Mouse (Mus musculus): ENCODE measurements around the gene Ttll13. TPM values are rescaled to one million over a fixed set of nuclear protein-coding genes. Genes with fewer than 3 reads are reported as not detected.

Ttll13 gene
- polyA plus RNA-seq, 2 experiments from 2014 or later = 0.62 TPM; not detected in 1

DNA sequence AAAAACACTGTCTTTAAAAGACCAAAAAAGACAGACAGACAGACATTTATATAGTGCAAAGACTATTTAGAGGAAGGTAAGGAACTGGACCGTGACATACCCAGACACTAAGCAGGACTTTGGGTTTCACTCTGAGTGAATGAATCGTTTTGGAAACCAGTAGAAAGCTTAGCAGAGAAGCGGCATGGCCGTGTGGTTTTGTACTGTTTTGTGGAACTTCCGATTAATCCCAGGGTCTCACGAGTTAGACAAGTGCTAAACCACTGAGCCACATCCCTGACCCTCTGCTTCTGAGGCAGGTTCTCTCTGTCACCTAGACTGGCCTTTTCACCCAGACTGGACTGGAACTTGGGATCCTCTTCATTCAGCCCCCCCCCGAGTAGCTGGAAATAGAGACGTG lies 31.7 kb upstream of the Ttll13 start:
- no peak for ATAC-seq

DNA sequence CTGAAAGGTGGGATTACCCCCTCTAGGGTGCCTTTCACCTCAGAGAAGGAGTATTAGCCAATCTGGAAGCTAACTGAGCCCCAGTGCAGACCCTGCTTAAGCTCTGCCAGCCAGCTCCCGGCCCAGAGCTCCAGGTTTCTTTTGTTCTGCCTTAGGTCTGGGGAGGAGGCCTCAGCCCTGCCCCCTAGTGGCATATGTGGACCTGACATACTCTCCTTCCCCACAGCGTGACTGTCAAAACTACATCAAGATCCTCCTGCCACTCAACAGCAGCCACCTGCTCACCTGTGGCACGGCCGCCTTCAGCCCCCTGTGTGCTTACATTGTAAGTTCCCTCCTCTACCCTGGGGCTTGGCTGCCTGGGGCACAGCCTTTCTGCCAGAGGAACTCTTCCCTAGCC lies 30.8 kb upstream of the Ttll13 start:
- peak; percentile 73 for ATAC-seq

DNA sequence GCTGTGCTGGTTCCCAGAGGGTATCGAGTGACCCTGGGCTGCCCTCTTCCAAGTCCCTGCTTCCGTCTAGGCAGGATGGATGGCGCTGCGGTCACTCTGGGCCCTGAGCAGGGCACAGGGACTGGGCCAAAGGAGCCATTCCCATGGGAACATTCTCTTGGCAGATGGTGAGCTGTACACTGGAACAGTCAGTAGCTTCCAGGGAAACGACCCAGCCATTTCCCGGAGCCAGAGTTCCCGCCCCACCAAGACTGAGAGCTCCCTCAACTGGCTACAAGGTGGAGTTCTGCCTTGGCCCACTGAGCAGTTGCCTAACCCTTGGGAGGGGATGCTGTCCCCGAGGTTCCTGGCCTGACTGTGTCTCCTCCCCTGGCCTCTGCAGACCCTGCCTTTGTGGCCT lies 29.6 kb upstream of the Ttll13 start:
- no peak for ATAC-seq

DNA sequence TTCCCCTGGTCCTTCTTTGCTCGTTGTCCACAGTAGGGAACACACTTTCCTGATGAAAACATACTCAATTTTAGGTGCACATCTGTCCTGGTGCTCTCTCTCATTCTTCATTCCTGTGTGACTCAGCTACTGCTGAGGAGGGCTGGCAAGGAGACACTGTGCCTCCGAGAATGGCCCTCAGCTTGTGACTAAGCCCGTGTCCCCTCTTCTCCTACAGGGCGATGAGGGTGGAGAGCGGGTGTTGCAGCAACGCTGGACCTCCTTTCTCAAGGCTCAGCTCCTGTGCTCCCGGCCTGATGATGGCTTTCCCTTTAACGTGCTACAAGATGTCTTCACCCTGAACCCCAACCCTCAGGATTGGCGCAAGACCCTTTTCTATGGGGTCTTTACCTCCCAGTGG lies 27.5 kb upstream of the Ttll13 start:
- ATAC-seq = no peak

DNA sequence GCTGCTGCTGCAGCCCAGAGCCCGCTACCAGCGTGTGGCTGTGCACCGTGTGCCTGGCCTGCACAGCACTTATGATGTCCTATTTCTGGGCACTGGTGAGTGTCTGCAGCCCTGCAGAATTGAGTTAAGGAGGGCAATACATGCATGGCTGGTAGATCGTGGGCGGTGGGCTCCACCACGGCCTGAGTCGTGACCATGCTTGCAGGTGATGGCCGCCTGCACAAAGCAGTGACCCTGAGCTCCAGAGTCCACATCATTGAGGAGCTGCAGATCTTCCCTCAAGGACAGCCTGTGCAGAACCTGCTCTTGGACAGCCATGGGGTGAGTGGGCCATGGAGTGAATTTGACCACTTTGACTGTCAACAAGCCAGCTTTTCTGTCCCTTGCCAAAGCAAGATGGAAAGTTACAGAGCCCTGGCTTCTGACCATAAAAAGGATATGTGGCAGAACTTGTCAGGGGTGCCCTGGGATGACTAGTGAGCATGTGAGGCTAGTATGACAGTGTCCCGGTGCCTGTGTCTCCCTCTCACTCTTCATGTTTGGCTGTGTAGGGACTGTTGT lies 25.9 kb upstream of the Ttll13 start:
- ATAC-seq = no peak

DNA sequence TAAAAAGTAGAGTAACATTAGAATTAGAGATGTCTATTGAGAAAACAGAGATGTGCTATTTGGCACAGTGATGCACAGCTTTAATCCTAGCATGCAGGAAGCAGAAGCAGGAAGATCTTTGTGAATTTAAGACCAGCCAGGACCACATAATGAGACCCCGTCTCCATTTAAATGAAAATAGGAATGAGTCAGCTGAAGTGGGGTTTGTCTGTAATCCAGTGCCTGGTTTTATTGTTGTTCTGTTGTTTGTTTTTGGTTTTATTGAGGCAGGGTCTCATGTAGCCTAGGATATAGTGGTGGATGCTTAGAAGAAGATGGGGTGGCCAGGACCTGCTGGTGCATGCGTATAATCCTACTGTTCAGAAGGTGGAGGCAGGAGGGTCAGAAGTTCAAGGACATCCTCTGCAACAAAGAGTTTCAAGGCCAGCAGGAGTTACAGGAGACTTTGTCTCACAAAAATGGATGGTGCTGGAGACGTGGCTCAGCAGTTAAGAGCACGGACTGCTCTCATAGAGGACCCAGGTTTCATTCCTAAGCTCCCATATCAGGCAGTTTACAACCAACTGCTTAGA lies 24.9 kb upstream of the Ttll13 start:
- no peak for ATAC-seq

DNA sequence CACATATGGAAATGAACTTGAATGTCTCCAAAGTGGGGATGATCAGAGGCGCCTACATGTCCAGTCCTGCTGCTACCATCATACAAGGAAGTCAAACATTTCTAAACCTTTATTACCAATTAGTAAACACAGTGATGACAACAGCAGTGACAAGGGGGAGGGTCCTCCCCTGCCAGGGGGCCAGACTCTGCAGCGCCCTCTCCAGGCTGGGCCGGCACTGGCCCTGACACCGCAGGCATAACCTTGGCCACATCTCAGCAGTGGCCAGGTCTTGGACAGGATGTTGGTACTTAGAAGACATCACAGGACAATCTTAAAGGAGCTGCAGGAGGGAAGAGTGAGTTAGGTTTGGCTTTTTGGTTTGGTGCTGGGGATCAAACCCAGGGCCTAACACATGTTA lies 19.1 kb upstream of the Ttll13 start:
- ATAC-seq = no peak

DNA sequence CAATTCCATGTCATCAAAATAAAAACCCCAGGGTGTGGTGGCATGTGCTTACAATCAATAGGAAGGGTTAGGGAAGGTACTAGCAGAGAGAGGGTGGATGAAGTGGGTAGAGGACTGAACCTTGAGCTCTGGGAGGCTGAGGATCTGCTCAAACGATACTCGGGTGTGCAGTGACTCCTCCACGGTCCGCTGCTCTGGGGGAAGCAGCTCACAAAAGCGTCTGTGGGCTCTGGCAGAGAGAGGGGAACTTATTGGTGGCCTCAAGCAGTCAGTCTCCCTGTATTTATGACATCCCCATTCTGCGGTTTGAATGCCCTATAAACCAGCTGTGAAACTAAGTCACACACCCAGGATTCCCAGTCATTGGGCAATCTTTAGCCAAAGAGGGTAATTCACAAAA lies 16.0 kb upstream of the Ttll13 start:
- no peak for ATAC-seq

DNA sequence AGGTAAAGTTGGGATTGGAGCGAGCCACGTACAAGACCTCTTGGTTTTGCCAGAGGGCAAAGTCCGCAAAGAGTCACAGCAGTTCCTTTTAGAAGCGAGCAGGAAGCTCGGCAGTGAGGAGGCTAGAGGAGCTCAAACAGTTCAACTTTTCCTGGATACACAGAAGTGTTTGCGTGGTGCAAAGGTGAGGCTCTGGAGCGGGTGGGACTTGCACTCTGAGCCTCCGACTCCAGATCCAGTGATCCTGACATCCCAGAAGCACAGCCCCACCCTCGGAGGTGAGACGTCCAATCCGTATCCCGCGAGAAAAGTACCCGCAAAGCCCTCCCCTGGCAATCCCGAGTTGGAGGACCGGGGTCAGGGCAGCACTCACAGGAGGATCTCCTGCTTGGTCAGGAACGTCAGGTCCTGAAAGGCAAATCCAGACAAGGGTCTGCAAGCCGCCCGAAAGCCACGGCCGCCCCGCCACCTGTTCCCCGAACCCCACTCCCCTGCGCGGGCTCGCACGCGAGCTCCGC lies 14.1 kb upstream of the Ttll13 start:
- ATAC-seq = no peak

DNA sequence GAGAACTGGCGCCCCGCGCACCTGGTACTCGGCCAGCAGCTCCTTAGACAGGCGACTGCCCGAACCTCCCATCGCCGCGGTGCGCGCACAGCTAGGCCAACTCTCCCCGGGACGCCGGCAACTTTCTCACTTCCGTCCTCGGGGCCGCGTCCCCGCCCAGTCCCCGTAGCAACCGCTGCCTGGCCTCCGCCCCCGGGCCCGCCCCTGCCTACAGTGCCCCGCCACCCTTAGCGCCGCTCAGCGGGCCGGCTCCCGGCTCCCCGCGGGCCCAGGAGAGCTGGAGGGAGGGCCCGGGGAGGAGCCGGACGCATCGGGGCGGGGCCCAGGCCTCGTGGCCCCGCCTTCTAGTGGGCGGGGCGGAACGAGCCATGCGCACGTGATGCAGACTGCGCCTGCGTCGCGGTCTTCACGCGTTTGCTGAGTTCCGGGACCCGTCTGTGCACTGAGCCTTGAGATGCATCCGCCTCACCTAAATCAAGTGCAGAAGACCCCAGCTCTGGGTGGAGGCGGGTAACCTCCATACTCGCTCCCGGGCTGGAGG lies 13.6 kb upstream of the Ttll13 start, which contains the start of the genes Cib1 and Gdpgp1:
Gene Cib1, minus strand, starts transcription at position 325 of the 541 bp plus-strand sequence.
Gene Gdpgp1, plus strand, starts transcription at position 377 of the 541 bp plus-strand sequence.
- ATAC-seq = peak; percentile 92

DNA sequence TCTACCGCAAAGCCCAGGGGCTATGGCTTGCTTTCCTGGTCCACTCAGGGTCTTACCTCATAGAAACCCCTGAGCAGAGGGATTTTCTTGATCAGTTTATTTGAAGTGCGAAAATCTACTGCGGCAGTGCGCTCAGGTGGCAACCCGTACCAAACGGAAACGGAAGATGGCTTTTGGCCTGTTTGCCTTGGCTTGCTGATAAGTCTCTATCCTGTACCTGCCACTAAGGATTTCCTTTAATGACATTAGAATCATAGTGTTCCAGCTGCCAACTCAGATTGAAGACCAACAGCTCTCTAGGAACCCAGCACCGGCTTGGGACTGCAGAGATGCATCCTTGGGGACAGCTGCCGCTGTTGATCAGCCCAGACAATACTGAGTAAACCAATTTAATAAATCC lies 12.4 kb upstream of the Ttll13 start:
- no peak for ATAC-seq

DNA sequence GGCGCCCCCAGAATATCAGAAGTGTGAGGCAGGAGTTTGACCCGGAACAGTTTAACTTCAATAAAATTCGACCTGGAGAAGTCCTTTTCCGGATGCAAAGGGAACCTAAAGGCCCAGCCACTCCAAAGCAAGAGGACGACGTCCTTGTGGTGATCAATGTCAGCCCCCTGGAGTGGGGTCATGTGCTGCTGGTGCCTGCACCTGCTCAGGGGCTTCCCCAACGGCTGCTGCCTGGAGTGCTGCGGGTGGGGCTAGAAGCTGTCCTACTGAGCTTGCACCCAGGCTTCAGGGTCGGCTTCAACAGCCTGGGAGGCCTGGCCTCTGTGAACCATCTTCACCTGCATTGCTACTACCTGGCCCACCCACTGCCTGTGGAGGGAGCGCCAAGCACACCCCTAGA lies 7.6 kb upstream of the Ttll13 start:
- ATAC-seq = no peak

DNA sequence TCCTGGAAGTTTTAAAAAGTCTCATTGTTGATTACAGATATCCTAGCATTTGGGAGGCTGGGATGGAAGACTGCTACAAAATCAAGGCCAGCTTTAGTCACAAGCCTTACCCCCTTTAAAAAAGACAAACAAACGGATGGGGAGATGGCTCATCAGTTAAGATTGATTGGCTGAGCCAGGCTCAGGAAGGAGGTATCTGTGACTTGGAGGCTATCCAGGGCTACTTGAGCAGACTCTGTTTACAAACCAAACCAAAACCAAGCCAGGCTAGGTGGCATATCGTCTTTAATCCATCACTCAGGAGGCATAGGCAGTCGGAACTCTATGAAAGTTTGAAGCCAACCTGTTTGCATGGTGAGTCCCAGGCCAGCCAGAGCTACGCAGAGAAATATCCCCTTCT lies 4.5 kb upstream of the Ttll13 start:
- ATAC-seq = no peak

DNA sequence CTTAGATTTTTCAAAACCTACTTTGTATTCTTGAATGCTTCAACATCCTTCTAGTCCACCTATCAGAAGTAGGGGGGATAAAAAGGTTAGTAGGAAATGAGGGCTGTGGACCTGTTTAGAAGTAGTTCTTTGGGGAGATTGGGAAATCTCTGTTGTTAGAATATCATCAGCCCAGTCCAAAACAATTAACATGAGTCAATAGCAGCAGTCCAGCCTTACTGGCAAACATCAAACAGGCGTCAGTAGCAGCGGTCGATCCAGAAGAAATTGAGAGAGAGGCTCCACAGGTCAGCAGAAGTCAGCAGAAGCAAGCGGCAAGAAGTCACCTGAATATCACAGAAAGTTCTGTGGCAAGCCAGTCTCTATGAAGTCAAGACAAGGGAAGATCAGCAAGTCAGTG lies 1.3 kb upstream of the Ttll13 start:
- ATAC-seq = no peak

DNA sequence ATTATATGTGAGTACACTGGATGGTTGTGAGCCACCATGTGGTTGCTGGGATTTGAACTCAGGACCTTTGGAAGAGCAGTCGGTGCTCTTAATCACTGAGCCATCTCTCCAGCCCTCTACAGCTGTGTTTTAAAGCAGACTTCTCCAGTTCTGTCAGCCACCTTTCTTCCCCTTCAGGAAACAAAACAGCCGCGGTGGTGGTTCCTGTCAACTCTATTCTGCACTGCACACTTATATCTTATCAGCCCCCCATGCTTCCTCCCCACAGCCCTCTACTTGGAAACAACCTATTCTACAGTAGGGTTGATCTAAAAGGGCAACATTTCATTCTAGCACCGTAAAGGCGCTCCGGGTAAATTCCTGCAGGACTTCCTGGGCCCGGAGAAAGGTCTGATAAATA lies 683 bp downstream of the Ttll13 start:
- ATAC-seq = no peak

DNA sequence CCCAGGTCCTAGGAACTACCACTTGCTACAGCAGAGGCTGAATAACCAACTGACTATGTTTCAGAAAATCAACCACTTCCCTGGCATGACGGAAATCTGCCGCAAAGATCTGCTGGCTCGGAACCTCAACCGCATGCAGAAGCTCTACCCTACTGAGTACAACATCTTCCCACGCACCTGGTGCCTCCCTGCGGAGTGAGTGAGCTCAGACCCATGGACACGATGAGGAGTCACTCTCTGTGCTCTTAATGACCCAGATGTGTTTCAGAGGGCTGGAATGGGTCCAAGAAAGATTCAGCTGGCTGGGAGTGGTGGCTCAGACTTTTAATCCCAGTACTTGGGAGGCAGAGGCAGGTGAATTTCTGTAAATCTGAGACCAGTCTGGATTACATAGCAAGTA lies 6.3 kb downstream of the Ttll13 start:
- ATAC-seq = no peak

DNA sequence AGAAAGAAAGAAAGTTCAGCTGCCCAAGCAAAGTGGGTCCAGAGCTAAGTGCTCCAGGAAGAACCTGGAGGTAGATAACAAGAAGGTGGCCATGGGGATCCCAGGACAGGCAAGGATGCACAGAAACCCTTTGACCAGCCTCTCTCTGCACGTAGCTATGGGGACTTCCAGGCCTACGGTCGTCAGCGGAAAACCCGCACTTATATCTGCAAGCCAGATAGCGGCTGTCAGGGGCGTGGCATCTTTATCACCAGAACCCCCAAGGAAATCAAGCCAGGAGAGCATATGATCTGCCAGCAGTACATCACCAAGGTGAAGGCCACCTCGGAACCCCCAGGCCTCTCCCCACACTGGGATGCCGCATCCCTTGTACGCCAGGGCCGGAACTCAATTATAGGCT lies 6.7 kb downstream of the Ttll13 start:
- ATAC-seq = no peak

DNA sequence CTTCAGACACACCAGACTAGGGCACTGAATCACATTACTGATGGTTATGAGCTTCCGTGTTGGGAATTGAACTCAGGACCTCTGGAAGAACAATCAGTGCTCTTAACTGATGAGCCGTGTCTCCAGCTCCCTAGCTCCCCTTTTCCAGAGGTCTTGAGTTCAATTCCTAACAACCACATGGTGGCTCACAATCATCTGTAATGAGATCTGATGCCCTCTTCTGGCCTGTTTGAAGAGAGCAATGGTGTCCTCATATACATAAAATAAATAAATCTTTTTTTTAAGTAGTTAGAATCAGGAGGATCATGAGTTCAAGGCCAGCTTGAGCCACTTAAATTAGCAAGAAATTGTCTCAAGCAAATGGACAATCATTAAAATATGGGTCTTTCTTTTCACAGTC lies 9.8 kb downstream of the Ttll13 start:
- no peak for ATAC-seq

DNA sequence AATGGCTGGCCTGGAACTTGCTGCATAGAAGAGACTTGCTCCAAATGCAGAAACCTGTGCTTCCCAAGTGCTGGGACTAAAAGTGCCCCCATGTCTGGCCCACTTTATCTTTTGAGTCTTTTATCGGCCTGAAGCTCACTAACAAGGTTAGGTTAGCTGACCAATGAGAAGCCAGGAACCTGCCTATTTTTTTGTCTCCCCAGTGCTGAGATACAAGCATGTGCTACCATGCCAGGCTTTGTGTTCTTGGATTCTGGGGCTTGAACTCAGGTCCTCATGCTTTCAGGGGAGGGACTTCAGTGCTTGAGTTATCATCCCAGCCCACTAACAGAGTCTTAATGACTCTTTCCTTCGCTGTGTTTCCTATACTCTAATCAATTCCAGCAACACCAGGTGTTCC lies 11.5 kb downstream of the Ttll13 start:
- no peak for ATAC-seq

DNA sequence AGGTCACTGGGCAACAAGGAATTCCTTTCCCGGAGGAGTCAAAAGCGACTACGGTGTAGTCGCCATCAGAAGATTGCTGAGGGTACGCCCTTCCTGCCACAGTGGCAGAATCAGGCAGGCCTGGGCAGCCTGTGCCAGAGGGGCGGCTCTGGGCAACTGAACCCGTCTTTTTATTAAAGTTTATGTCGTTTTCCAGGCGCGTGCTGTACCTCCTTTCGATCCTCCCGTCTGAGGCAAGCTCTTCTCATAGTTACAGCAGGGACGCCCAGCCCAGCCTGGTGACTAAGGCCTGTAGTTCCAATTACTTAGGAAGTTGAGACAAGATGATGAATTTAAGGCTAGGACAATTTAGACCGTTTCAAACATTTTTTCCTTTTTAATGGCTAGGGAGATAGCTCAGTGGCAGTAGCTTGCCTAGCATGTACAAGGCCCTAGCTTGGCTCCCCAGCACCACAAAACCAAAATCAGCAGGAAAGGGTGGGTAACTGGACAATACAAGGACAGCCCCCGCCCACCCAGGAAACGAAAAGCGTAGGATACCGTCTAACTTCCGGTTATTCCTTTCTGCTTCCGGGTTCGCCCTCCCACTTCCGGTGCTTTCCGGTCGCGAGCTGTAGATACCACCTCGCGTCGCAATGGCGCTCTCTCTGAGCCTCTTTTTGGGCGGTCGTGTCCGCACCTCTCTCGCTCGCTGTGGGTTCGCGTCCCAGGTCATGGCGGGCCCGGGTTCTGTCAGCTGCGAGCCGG lies 14.6 kb downstream of the Ttll13 start, which contains the start of gene Ngrn:
Gene Ngrn, plus strand, starts transcription at position 591 of the 747 bp plus-strand sequence.
- peak; percentile 95 for ATAC-seq

DNA sequence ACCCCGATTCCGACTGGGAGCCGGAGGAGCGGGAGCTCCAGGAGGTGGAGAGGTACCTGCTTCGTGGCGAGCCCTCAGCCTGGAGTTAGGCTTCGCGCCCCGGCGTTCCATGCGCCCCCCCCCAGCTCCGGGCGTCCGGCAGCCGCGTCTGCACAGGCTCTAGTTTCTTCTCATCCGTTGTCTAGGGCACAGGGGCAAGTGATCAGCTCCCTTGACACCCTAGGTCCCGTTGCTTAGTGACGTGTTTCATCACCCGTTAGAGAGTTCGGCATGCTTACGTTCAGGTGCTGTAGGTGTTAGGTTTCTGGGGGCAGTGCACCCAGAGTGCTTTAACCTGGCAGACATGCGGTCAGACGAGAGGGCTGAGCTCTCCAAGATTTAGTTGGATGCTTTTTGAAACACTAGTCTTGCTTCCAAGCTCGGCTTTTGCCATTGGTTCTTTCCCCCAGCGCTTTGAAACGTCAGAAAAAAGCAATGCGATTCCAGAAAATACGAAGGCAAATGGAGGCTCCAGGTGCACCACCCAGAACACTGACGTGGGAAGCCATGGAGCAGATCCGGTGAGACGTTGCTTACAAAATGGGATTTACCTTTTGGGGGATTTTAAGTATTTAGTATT lies 15.3 kb downstream of the Ttll13 start:
- peak; percentile 56 for ATAC-seq

DNA sequence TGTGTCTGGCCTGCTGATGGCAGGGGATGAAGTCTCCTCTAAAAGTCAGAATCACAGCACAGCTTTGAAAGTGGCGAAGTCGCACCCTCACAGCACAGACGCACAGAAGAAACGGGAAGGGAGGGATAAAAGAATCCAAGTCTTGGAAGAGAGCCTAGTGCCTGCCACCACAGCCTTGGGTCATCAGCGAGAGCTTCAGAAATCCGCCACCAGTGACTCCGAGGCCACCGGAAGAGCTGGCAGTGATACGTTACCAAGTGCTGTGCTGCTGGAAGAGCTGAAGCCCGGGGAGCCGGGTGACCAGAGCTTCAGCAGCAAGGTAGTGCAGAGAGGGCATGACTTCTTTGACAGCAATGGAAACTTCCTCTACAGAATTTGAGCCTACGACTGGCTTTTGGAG lies 18.4 kb downstream of the Ttll13 start:
- ATAC-seq = no peak

DNA sequence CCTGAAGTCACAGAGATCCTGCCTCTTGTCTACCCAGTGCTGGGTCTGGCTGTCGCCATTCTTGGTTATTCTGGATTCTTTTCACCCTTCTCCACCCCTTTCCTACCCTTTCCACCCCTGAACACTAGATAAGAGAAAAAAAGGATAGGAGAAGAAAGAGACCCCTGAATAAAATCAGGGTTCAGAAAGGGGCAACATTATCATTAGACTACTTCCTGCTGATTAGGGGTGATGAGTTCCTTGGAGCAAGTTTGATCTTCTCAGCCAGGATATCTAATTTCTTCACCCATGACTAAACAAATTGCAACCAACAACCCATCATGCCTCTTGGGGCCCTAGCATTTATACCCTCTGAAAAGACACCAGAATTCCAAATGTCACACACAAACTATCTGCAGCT lies 21.6 kb downstream of the Ttll13 start:
- no peak for ATAC-seq
